7 mouse cellular contexts compared by ENCODE assay signal in genomic region chr9:65586406-65587269, GRCm38 (mm10). TPM values are rescaled to one million over a fixed set of nuclear protein-coding genes. Genes with fewer than 3 reads are reported as not detected.
DNase-seq lines count a peak whose midpoint lies in the region; ATAC-seq and TF ChIP-seq lines count a peak whose summit lies in the region.

Pif1 (plus strand) TSS chr9:65587160.

- TF ChIP-seq POLR2A in cortical plate, adult 2 months (IDR thresholded peaks at IDR 0.05; ENCODE audit: extremely low read depth, insufficient read depth, low read length) = no peak

- no peaks in the 10 kb centered on the region for H3K36me3 ChIP-seq in hindbrain, postnatal 0 days (ENCODE audit: insufficient read depth, low read length)
- H3K36me3 ChIP-seq in midbrain, embryonic 10.5 days = peaks cover 28% of the 10 kb centered on the region

- H3K27ac ChIP-seq in cortical plate, adult 2 months (ENCODE audit: insufficient read depth, low read length) = no peak within 1 kb of the TSS
- H3K27ac ChIP-seq in gastrocnemius, adult 2 months = no peak within 1 kb of the TSS
- H3K27ac ChIP-seq in hindbrain, postnatal 0 days = no peak within 1 kb of the TSS
- H3K27ac ChIP-seq in midbrain, embryonic 10.5 days (replicated peaks) = peak within 1 kb of the TSS; percentile 88

- H3K4me3 ChIP-seq in cortical plate, adult 2 months (ENCODE audit: insufficient read depth, low read length) = peak within 1 kb of the TSS; percentile 29
- H3K4me3 ChIP-seq in gastrocnemius, adult 2 months = peak within 1 kb of the TSS; percentile 71
- peak within 1 kb of the TSS; percentile 54 for H3K4me3 ChIP-seq in hindbrain, postnatal 0 days (ENCODE audit: low read length)
- H3K4me3 ChIP-seq in midbrain, embryonic 10.5 days = peak within 1 kb of the TSS; percentile 79

- peak; percentile 86 for ATAC-seq in hindbrain, postnatal 0 days

- H3K9ac ChIP-seq in hindbrain, postnatal 0 days (replicated peaks; ENCODE audit: low read length) = peak within 1 kb of the TSS; percentile 61

- DNase-seq in T-cell, adult 2 months (ENCODE audit: low spot score) = peak; percentile 73
- DNase-seq in gastrocnemius, adult 2 months = peak; percentile 86
- DNase-seq in hindbrain, postnatal 0 days (ENCODE audit: low spot score) = peak; percentile 85
- peak; percentile 51 to 70 for DNase-seq in left cerebral cortex, postnatal 36 days (ENCODE audit: low spot score in 2 of 2)
- peak; percentile 91 for DNase-seq in midbrain, embryonic 10.5 days (ENCODE audit: low spot score)
- DNase-seq in skeletal muscle tissue, adult 2 months (ENCODE audit: low read depth, low spot score) = peak; percentile 54

- 0 out of 2 replicates have a peak, but pooled peaks cover 7% of the 10 kb centered on the region for H3K27me3 ChIP-seq in hindbrain, postnatal 0 days (ENCODE audit: insufficient read depth, low read length)
- H3K27me3 ChIP-seq in midbrain, embryonic 10.5 days (ENCODE audit: low read depth, poor library complexity, severe bottlenecking) = no peaks in the 10 kb centered on the region

- H3K4me1 ChIP-seq in cortical plate, adult 2 months (ENCODE audit: control insufficient read depth, insufficient read depth, low read length) = no peaks in the 10 kb centered on the region
- H3K4me1 ChIP-seq in hindbrain, postnatal 0 days (ENCODE audit: insufficient read depth, low read length) = peaks cover 16% of the 10 kb centered on the region
- peaks cover 37% of the 10 kb centered on the region for H3K4me1 ChIP-seq in midbrain, embryonic 10.5 days

- intact Hi-C loops in gastrocnemius, adult 2 months (cut with DNase I) = no loop called here
- intact Hi-C loops in left cerebral cortex, postnatal 36 days (cut with DNase I) = no loop called here

- peak within 1 kb of the TSS; percentile 100 for H3K4me2 ChIP-seq in hindbrain, postnatal 0 days (ENCODE audit: low read depth, low read length)

- TF ChIP-seq CTCF in cortical plate, adult 2 months (IDR thresholded peaks at IDR 0.05; ENCODE audit: extremely low read depth, insufficient read depth, low read length) = no peak
- no peak for TF ChIP-seq CTCF in gastrocnemius, adult 2 months (IDR thresholded peaks at IDR 0.05)
- no peak for TF ChIP-seq CTCF in hindbrain, postnatal 0 days (IDR thresholded peaks at IDR 0.05; ENCODE audit: low read depth)

- 9% methylated on average over 28 of the region's 28 CpGs for WGBS in hindbrain, postnatal 0 days
- 10% methylated on average over 28 of the region's 28 CpGs for WGBS in midbrain, embryonic 10.5 days

- no peaks in the 10 kb centered on the region for H3K9me3 ChIP-seq in hindbrain, postnatal 0 days (ENCODE audit: low read length)
- no peaks in the 10 kb centered on the region for H3K9me3 ChIP-seq in midbrain, embryonic 10.5 days (replicated peaks)

RNA-seq across cellular contexts. Expression of gene Pif1, which starts in this region (rescaled TPM):
- 0.11 and 0.23 TPM in 2 replicates for polyA plus RNA-seq in cortical plate, adult 2 months (2012; rRNA removed)
- total RNA-seq in gastrocnemius, adult 2 months (2021) = not detected
- total RNA-seq in hindbrain, postnatal 0 days (2014; rRNA removed) = 3.5 and 15.2 TPM in 2 replicates
- polyA plus RNA-seq in hindbrain, postnatal 0 days (2015; fragmentation: Nextera tagmentation; extraction: Ambion mirVana) = 2.4 and 2.9 TPM in 2 replicates
- under 1 TPM; 0.39 to 0.50 TPM for total RNA-seq in left cerebral cortex, postnatal 36 days (2021)
- 27.8 and 29.3 TPM in 2 replicates for polyA plus RNA-seq in midbrain, embryonic 10.5 days (2016; fragmentation: Nextera tagmentation; extraction: Ambion mirVana)

Comparison
In these comparisons a context has a peak if more than half of its experiments do, and no peak if none do; other contexts are left out.
1. Peak in DNase-seq and H3K4me3 ChIP-seq in gastrocnemius, adult 2 months; RNA of the gene not detected or under 1 TPM.
2. Peak in DNase-seq in left cerebral cortex, postnatal 36 days; RNA of the gene not detected or under 1 TPM.
3. H3K4me3 ChIP-seq: peak in every context shown above with its lines; median percentile 79 in midbrain, embryonic 10.5 days; 71 in gastrocnemius, adult 2 months; 54 in hindbrain, postnatal 0 days; 29 in cortical plate, adult 2 months.